Mouse (Mus musculus): ENCODE results near the gene Ppm1n.

- no peak for TF ChIP-seq CTCF (IDR thresholded peaks at IDR 0.05; ENCODE audit: control insufficient read depth, insufficient read depth, insufficient read length)
- no peak for TF ChIP-seq MAX (IDR thresholded peaks at IDR 0.05)
Observed at GRCm38 (mm10) chr7:19290969-19291596, 11.2 kb upstream of the Ppm1n start.

Measured in C2C12 (cell line).